Mouse (Mus musculus) hindbrain, embryonic 12.5 days (tissue): ENCODE measurements around the gene Fkbpl. TPM values are rescaled to one million over a fixed set of nuclear protein-coding genes. Genes with fewer than 3 reads are reported as not detected.

ENCODE experiments used
- ATAC-seq: fragments of 200-750 bp; cut with Nextera tagmentation; 2 replicates; pipeline ENCODE4 v1.8.0; 2017; ENCODE audit warnings: moderate TSS enrichment; ENCODE audit not compliant: low FRiP score
- H3K27ac ChIP-seq: fragments of 300-500 bp; sonication (generic); 2 replicates; pipeline ENCODE4 v1.5.1; 2016; ENCODE audit warnings: mild to moderate bottlenecking
- H3K27me3 ChIP-seq: fragments of 300-500 bp; sonication (generic); 2 replicates; pipeline ENCODE4 v1.6.1; 2016; ENCODE audit warnings: mild to moderate bottlenecking
- H3K36me3 ChIP-seq: fragments of 300-500 bp; sonication (generic); 2 replicates; pipeline ENCODE4 v1.6.1; 2016; ENCODE audit warnings: mild to moderate bottlenecking
- H3K4me1 ChIP-seq: fragments of 300-500 bp; sonication (generic); 2 replicates; pipeline ENCODE4 v1.6.1; 2016
- H3K4me2 ChIP-seq: fragments of 300-500 bp; sonication (generic); replicated peaks from 2 replicates; pipeline ENCODE4 v1.6.1; 2016; ENCODE audit warnings: mild to moderate bottlenecking
- H3K4me3 ChIP-seq: fragments of 300-500 bp; sonication (generic); 2 replicates; pipeline ENCODE4 v1.5.1; 2016; ENCODE audit warnings: mild to moderate bottlenecking
- H3K9ac ChIP-seq: fragments of 300-500 bp; sonication (generic); 2 replicates; pipeline ENCODE4 v1.6.1; 2016; ENCODE audit warnings: mild to moderate bottlenecking, moderate library complexity
- H3K9me3 ChIP-seq: fragments of 300-500 bp; sonication (generic); replicated peaks from 2 replicates; pipeline ENCODE4 v1.6.1; 2016; ENCODE audit warnings: mild to moderate bottlenecking
- WGBS: fragments of 180-500 bp; shearing (Covaris S2); methylation state at CpG from one replicate; pipeline ENCODE4 v1.1.7; 2016; 5-methylcytosine and 5-hydroxymethylcytosine counted together
- polyA plus RNA-seq: library from polyadenylated mRNA; unstranded; fragments of >200 nt; fragmentation: Nextera tagmentation; extraction: Ambion mirVana; gene quantifications from 2 replicates; pipeline ENCODE4 v1.2.1, GENCODE M21; 2016

The Fkbpl gene
- polyA plus RNA-seq, 1 experiment from 2014 or later: 15.7 TPM

GRCm38 (mm10) chr17:34676093-34676460, 31.5 kb downstream of the Fkbpl start:
- Histone ChIP-seq H3K36me3 (no peaks in the 10 kb centered on the region), H3K9me3 (no peaks in the 10 kb centered on the region), H3K4me3 (no peak overlapping the region), H3K9ac (no peak overlapping the region), H3K27ac (no peak overlapping the region), H3K4me2 (no peak overlapping the region), H3K27me3 (peaks cover 85% of the 10 kb centered on the region), H3K4me1 (peaks cover 16% of the 10 kb centered on the region)
- WGBS: 82% methylated on average over 6 of the region's 6 CpGs
- ATAC-seq: no peak

DNA sequence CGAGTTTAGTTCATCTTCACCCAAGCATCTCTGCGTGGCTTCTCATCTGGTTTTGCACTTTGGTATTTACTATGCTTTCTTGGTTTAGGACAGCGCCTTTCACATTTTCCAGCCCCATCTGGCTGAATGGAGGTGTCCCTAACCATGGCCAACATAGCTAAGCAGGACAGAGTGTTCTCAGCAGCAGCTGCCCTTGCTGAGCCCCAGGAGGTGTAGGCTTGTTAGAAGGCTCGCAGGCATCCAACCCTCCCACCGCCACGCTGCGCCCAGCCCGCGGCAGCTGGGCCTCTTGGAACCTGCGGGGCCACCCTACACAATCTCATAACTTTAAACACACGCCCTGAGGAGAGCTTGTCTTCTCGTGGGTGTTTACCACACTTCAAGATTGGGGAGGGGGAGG, 32.1 kb downstream of the Fkbpl start:
- no peaks in the 10 kb centered on the region for H3K36me3 ChIP-seq
- peaks cover 80% of the 10 kb centered on the region for H3K27me3 ChIP-seq
- H3K4me3 ChIP-seq: no peak overlapping the region
- no peak overlapping the region for H3K4me2 ChIP-seq
- 74% methylated on average over 12 of the region's 12 CpGs for WGBS
- H3K9me3 ChIP-seq: no peaks in the 10 kb centered on the region
- no peak overlapping the region for H3K27ac ChIP-seq
- no peak overlapping the region for H3K9ac ChIP-seq
- ATAC-seq: no peak
- peaks cover 10% of the 10 kb centered on the region for H3K4me1 ChIP-seq

GRCm38 (mm10) chr17:34680191-34680590, 35.6 kb downstream of the Fkbpl start:
- Histone ChIP-seq H3K9me3 (no peaks in the 10 kb centered on the region), H3K4me1 (peaks cover 4% of the 10 kb centered on the region; the same call in 1 of the 2 replicates), H3K27me3 (peaks cover 47% of the 10 kb centered on the region), H3K27ac (no peak overlapping the region), H3K9ac (no peak overlapping the region), H3K4me2 (no peak overlapping the region), H3K4me3 (no peak overlapping the region), H3K36me3 (no peaks in the 10 kb centered on the region)
- no peak for ATAC-seq
- WGBS: 86% methylated on average over 26 of the region's 26 CpGs

- no peaks in the 10 kb centered on the region for H3K9me3 ChIP-seq
- no peak overlapping the region for H3K4me3 ChIP-seq
- H3K9ac ChIP-seq: no peak overlapping the region
- H3K4me2 ChIP-seq: no peak overlapping the region
- H3K27me3 ChIP-seq: peaks cover 43% of the 10 kb centered on the region
- ATAC-seq: no peak
- 85% methylated on average over 4 of the region's 4 CpGs for WGBS
- H3K4me1 ChIP-seq: peaks cover 4% of the 10 kb centered on the region; the same call in 1 of the 2 replicates
- no peaks in the 10 kb centered on the region for H3K36me3 ChIP-seq
- no peak overlapping the region for H3K27ac ChIP-seq
These were observed 36.1 kb downstream of the Fkbpl start for GRCm38 (mm10) chr17:34680621-34681020.

DNA sequence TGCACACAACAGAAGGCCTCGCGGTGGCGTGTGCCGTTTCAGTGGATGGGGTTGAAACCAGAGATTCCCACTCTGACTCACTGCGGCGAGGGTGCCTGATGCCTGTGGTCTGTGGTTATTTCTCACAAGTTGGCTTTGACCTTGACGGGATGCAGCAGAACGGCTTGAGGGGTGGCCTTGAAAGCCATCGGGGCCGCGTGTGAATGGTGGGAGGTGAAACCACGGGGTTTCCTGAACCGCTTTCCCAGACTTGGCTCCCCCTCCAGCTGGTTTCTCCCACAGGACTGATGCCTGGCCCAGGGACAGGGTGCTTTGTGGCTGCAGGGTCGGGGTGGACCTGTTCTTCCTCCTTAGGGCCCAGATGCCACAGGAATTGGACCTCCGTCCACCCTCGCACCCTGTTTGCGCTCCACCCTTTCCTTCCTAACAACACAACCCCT, 36.6 kb downstream of the Fkbpl start:
- Histone ChIP-seq H3K27me3 (peaks cover 38% of the 10 kb centered on the region), H3K9ac (no peak overlapping the region), H3K36me3 (no peaks in the 10 kb centered on the region), H3K4me2 (no peak overlapping the region), H3K27ac (no peak overlapping the region), H3K4me1 (peaks cover 4% of the 10 kb centered on the region; the same call in 1 of the 2 replicates), H3K9me3 (no peaks in the 10 kb centered on the region), H3K4me3 (no peak overlapping the region)
- ATAC-seq: no peak
- 81% methylated on average over 17 of the region's 17 CpGs for WGBS

DNA sequence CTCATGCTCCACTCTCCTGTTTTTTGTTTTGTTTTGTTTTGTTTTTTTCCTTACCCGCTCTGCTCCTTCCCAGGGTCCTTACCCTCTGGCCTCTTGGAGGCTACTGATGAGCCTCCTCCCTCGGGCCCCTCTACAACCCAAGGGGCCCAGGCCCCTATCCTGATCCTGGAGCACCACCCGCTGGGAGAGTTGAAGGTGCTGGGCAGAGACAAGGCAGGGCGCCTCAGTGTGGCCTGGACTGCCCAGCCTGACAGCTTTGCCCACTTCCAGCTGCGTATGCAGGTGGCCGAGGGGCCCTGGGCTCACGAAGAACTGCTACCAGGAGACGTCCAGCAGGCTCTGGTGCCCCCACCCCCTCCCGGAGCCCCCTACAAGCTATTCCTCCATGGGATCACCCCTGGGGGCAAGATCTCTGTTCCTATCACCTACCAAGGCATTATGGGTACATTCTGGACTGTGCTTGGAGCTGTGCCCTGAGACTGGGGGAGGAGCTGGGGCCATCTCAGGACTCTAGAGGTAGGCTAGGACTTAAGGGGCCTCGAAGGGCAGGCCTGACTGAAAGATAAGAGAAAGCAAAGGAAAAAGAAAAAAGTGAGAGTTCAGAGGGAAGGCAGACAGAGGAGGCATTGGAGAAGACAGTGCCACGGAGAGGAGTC, 37.4 kb downstream of the Fkbpl start:
- whole genome bisulfite sequencing: 75% methylated on average over 11 of the region's 11 CpGs
- Histone ChIP-seq H3K4me3 (no peak overlapping the region), H3K9me3 (no peaks in the 10 kb centered on the region), H3K27me3 (peaks cover 29% of the 10 kb centered on the region), H3K4me2 (no peak overlapping the region), H3K36me3 (no peaks in the 10 kb centered on the region), H3K4me1 (peaks cover 4% of the 10 kb centered on the region; the same call in 1 of the 2 replicates), H3K27ac (no peak overlapping the region), H3K9ac (no peak overlapping the region)
- ATAC-seq: no peak

DNA sequence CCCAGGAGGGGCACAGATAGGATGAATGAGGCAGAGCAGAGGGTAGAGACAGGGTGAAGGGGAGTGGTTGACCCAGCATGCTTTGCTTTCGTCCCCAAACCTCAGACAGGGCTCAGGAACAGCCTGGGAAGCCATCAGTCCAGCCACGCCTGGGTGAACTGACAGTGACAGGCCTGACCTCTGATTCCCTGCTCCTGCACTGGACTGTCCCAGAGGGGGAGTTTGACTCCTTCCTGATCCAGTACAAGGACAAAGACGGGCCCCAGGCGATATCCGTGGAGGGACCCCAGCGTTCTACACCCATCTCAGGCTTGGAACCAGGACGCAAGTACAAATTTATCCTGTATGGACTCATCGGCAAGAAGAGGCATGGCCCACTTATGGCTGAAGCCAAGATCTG, 38.6 kb downstream of the Fkbpl start:
- Histone ChIP-seq H3K4me3 (no peak overlapping the region), H3K9me3 (no peaks in the 10 kb centered on the region), H3K36me3 (no peaks in the 10 kb centered on the region), H3K27ac (no peak overlapping the region), H3K9ac (no peak overlapping the region), H3K27me3 (peaks cover 23% of the 10 kb centered on the region), H3K4me1 (peaks cover 4% of the 10 kb centered on the region; the same call in 1 of the 2 replicates), H3K4me2 (no peak overlapping the region)
- WGBS: 74% methylated on average over 8 of the region's 8 CpGs
- no peak for ATAC-seq

GRCm38 (mm10) chr17:34683686-34684220, 39.2 kb downstream of the Fkbpl start:
- Histone ChIP-seq H3K4me2 (no peak overlapping the region), H3K4me3 (no peak overlapping the region), H3K9me3 (no peaks in the 10 kb centered on the region), H3K36me3 (no peaks in the 10 kb centered on the region), H3K4me1 (peaks cover 4% of the 10 kb centered on the region; the same call in 1 of the 2 replicates), H3K27ac (no peak overlapping the region), H3K27me3 (peaks cover 17% of the 10 kb centered on the region), H3K9ac (no peak overlapping the region)
- no peak for ATAC-seq
- WGBS: 69% methylated on average over 10 of the region's 10 CpGs

DNA sequence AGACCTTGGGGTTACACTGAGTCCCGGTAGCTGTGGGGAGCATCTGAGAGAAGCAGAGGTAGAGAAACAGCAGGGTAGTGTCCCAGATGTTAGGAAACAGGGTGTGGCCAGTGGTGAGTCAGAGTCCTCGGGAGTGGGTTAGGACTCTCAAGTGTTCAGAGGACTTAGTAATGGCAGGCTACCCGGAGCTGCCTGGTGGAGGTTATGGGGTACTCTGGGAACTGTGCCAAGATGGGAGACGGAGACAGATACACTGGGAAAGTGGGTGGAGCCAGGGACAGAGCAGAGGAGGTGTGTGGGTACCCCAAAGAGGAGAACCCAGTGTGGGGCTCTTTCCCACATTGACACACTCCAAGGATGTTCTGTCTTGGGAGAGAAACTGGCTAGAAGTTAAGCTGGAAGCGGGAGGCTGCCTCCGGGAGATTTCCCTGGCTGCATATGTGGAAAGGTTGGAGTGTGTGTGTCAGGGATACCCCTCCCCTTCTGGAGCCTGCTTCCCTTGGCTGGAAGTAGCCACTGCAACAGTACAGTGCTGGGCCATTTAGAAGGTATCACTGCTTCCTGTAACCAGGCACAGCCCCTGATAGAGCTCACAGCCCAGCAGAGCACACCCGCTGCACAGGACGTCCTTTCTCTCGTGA, 39.8 kb downstream of the Fkbpl start:
- Histone ChIP-seq H3K27me3 (peaks cover 11% of the 10 kb centered on the region; the same call in 1 of the 2 replicates), H3K4me3 (no peak overlapping the region), H3K9ac (no peak overlapping the region), H3K27ac (no peak overlapping the region), H3K4me2 (no peak overlapping the region), H3K4me1 (peaks cover 4% of the 10 kb centered on the region; the same call in 1 of the 2 replicates), H3K36me3 (no peaks in the 10 kb centered on the region), H3K9me3 (no peaks in the 10 kb centered on the region)
- no peak for ATAC-seq
- 67% methylated on average over 9 of the region's 9 CpGs for WGBS

DNA sequence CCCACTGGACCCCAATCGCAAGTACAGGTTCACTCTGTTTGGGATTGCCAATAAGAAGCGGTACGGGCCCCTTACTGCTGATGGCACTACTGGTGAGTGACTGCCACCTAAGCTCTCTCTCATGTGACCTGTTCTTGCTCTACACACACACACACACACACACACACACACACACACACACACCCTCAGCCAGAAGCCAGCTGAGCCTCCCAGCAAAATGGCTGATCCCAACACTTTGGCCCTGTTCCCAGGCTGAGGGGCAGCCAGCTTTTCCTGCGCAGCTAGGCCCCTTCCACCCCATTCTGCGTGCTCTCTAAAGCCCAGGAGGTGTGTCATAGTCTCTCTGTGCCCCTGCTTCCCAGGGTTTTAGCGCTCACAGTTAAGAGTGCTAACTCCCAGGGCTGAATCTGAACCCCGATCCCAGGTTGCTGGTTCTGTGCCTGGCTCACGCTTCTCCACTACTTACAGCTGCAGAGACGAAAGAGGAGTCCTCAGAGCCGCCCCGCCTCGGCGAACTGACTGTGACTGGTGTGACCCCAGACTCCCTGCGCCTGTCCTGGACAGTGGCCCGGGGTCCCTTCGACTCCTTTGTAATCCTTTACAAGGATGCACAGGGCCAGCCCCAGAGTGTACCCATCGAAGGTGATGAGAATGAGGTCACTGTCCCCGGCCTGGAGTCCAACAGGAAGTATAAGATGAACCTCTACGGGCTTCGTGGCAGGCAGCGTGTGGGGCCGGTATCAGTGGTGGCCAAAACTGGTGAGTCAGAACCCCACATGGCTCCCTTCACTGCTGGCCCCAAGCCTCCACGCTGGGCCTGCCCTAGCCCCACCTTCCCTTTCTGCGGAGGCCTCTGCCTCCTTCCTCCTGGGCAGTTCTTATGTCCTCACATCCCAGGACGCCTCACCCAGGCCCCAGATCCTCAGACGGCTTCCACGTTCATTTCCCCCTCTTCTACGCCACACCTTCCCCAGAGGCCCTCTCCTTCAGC, 40.9 kb downstream of the Fkbpl start:
- no peak for ATAC-seq
- H3K36me3 ChIP-seq: no peaks in the 10 kb centered on the region
- H3K4me2 ChIP-seq: no peak overlapping the region
- peaks cover 4% of the 10 kb centered on the region; the same call in 1 of the 2 replicates for H3K4me1 ChIP-seq
- no peak overlapping the region for H3K9ac ChIP-seq
- 82% methylated on average over 28 of the region's 28 CpGs for WGBS
- no peak overlapping the region for H3K27ac ChIP-seq
- H3K9me3 ChIP-seq: no peaks in the 10 kb centered on the region
- H3K4me3 ChIP-seq: no peak overlapping the region
- peaks cover 5% of the 10 kb centered on the region; the same call in 1 of the 2 replicates for H3K27me3 ChIP-seq

DNA sequence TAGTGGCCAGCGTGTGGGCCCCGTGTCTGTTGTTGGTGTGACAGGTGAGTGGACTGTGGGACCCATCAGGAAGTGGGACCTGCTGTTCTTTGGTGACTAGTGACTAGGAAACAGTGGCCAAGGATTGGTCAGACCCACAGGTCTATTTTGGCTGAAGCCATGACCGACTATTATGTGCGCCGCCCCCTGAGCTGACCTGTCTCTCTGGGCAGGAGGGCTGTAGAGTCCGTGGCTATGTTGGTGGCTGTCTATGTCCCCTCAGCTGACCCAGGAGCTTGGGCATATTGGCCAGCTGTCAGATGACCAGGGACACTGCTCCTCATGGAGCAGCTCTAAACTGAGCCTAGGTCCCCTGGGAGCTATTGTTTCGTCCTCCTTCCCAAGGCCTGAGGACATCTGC, 44.3 kb downstream of the Fkbpl start:
- H3K4me1 ChIP-seq: no peaks in the 10 kb centered on the region
- ATAC-seq: no peak

GRCm38 (mm10) chr17:34690458-34690857, 45.9 kb downstream of the Fkbpl start:
- Histone ChIP-seq H3K36me3 (no peaks in the 10 kb centered on the region), H3K4me3 (no peak overlapping the region), H3K27ac (no peak overlapping the region), H3K4me2 (no peak overlapping the region), H3K4me1 (no peaks in the 10 kb centered on the region), H3K9ac (no peak overlapping the region), H3K27me3 (peaks cover 5% of the 10 kb centered on the region; the same call in 1 of the 2 replicates), H3K9me3 (no peaks in the 10 kb centered on the region)
- no peak for ATAC-seq
- WGBS: 83% methylated on average over 4 of the region's 4 CpGs

More for the DNA sequence above, 44.3 kb downstream of the Fkbpl start:
- no peak overlapping the region for H3K9ac ChIP-seq
- H3K27me3 ChIP-seq: peaks cover 5% of the 10 kb centered on the region; the same call in 1 of the 2 replicates
- H3K27ac ChIP-seq: no peak overlapping the region
- H3K4me2 ChIP-seq: no peak overlapping the region
- 93% methylated on average over 7 of the region's 7 CpGs for WGBS
- H3K4me3 ChIP-seq: no peak overlapping the region
- H3K9me3 ChIP-seq: no peaks in the 10 kb centered on the region
- no peaks in the 10 kb centered on the region for H3K36me3 ChIP-seq
